Mouse (Mus musculus) liver, embryonic 14.5 days (tissue): ENCODE data around the gene Cnih2. TPM values are rescaled to one million over a fixed set of nuclear protein-coding genes. Genes with fewer than 3 reads are reported as not detected.

Experiments used
- ATAC-seq: fragments of 200-750 bp; cut with Nextera tagmentation; 2 replicates; pipeline ENCODE4 v1.8.0; 2017; ENCODE audit warnings: moderate number of reproducible peaks, mild to moderate bottlenecking, moderate library complexity; ENCODE audit not compliant: insufficient read depth
- DNase-seq, 3 experiments: peaks; one replicate each; pipeline ENCODE4 v3.0.0-alpha.2; 2012 to 2013; ENCODE audit warnings: low read depth in 3 of 3, low spot score in 3 of 3
- H3K27ac ChIP-seq: fragments of 300-500 bp; sonication (generic); 2 replicates; pipeline ENCODE4 v1.5.1; 2014; ENCODE audit warnings: moderate library complexity, mild to moderate bottlenecking, control low read depth, inconsistent platforms
- H3K27me3 ChIP-seq: fragments of 300-500 bp; sonication (generic); 2 replicates; pipeline ENCODE4 v1.6.1; 2014; ENCODE audit warnings: mild to moderate bottlenecking, low read length, moderate library complexity; ENCODE audit not compliant: control insufficient read depth, insufficient read depth
- H3K36me3 ChIP-seq: fragments of 300-500 bp; sonication (generic); replicated peaks from 2 replicates; pipeline ENCODE4 v1.6.1; 2014; ENCODE audit warnings: low read depth; ENCODE audit not compliant: control insufficient read depth, insufficient read depth
- H3K4me1 ChIP-seq, 2 experiments: fragments of 200-500 bp in 1 of 2; fragments of 300-500 bp in 1 of 2; sonication (generic) in 1 of 2; replicated peaks; 2 replicates each; pipeline ENCODE4 v1.6.1; 2012 to 2014; ENCODE audit warnings: antibody characterized with exemption in 1 of 2, inconsistent platforms in 1 of 2, low read length in 1 of 2; ENCODE audit not compliant: control insufficient read depth in 2 of 2, insufficient read depth in 2 of 2
- H3K4me2 ChIP-seq: fragments of 300-500 bp; sonication (generic); 2 replicates; pipeline ENCODE4 v1.6.1; 2014; ENCODE audit warnings: low read depth, mild to moderate bottlenecking, control low read depth, moderate library complexity
- H3K4me3 ChIP-seq, 2 experiments: fragments of 200-500 bp in 1 of 2; fragments of 300-500 bp in 1 of 2; sonication (generic) in 1 of 2; 2 replicates each; pipeline ENCODE4 v1.5.1; 2012 to 2014; ENCODE audit warnings: low read depth in 2 of 2, low read length in 2 of 2, mild to moderate bottlenecking in 2 of 2, control low read depth in 1 of 2, inconsistent platforms in 1 of 2, moderate library complexity in 1 of 2; ENCODE audit not compliant: insufficient read depth in 1 of 2
- H3K9ac ChIP-seq: fragments of 300-500 bp; sonication (generic); replicated peaks from 2 replicates; pipeline ENCODE4 v1.6.1; 2014; ENCODE audit warnings: mild to moderate bottlenecking, control low read depth, moderate library complexity
- H3K9me3 ChIP-seq: fragments of 300-500 bp; sonication (generic); 2 replicates; pipeline ENCODE4 v1.6.1; 2016; ENCODE audit warnings: low read length, mixed read lengths; ENCODE audit not compliant: control insufficient read depth
- CTCF ChIP-seq: IDR thresholded peaks from 2 replicates; pipeline ENCODE4 v1.5.1; 2016; ENCODE audit warnings: antibody characterized with exemption, low read depth, control low read depth
- EP300 ChIP-seq: IDR thresholded peaks from 2 replicates; pipeline ENCODE4 v1.6.1; 2016; ENCODE audit warnings: antibody characterized with exemption, low read depth
- WGBS: fragments of 180-500 bp; shearing (Covaris S2); extraction: QIAGEN DNeasy Blood & Tissue Kit; methylation state at CpG from one replicate; pipeline ENCODE4 v1.1.7; 2014; ENCODE audit not compliant: insufficient replicate concordance; 5-methylcytosine and 5-hydroxymethylcytosine counted together
- polyA plus RNA-seq, 2 experiments: library from polyadenylated mRNA; depleted of rRNA in 1 of 2; stranded (reverse) in 1 of 2; unstranded in 1 of 2; fragments of >200 nt; fragmentation: Nextera tagmentation in 1 of 2; extraction: Ambion mirVana in 1 of 2; gene quantifications; 2 replicates each; pipeline versions ENCODE4 v1.2.1 to v1.2.3; 2012 to 2014

Cnih2 gene
- polyA plus RNA-seq, 2 experiments: 0.50 to 0.63 TPM

- TF ChIP-seq EP300: no peak
- TF ChIP-seq CTCF: no peak
- 50% methylated on average over 16 of the region's 18 CpGs for WGBS
- Histone ChIP-seq H3K4me1 (no peaks in the 10 kb centered on the region), H3K9ac (no peak overlapping the region), H3K9me3 (no peaks in the 10 kb centered on the region), H3K27me3 (peaks cover 66% of the 10 kb centered on the region), H3K27ac (no peak overlapping the region), H3K4me3 (no peak overlapping the region), H3K4me2 (no peak overlapping the region), H3K36me3 (no peaks in the 10 kb centered on the region)
- ATAC-seq: no peak
- no peak for DNase-seq
Measured at GRCm38 (mm10) chr19:5082005-5082404, 16.3 kb downstream of the Cnih2 start.

- no peak for TF ChIP-seq EP300
- TF ChIP-seq CTCF: no peak
- WGBS: 67% methylated on average over 1 of the region's 1 CpGs
- H3K4me3 ChIP-seq: no peak overlapping the region
- no peak overlapping the region for H3K9ac ChIP-seq
- ATAC-seq (no peak), DNase-seq (no peak)
- H3K27ac ChIP-seq: no peak overlapping the region
- peaks cover 44% of the 10 kb centered on the region for H3K27me3 ChIP-seq
- H3K4me2 ChIP-seq: no peak overlapping the region
- H3K36me3 ChIP-seq: no peaks in the 10 kb centered on the region
- H3K9me3 ChIP-seq: no peaks in the 10 kb centered on the region
- H3K4me1 ChIP-seq: no peaks in the 10 kb centered on the region
Measured at GRCm38 (mm10) chr19:5079279-5079678, 19.0 kb downstream of the Cnih2 start.

GRCm38 (mm10) chr19:5073518-5073917 is 24.8 kb downstream of the Cnih2 start:
- DNase-seq (no peak), ATAC-seq (no peak)
- Histone ChIP-seq H3K27ac (no peak overlapping the region), H3K4me3 (no peak overlapping the region), H3K36me3 (no peaks in the 10 kb centered on the region), H3K9me3 (no peaks in the 10 kb centered on the region), H3K27me3 (peaks cover 8% of the 10 kb centered on the region), H3K4me1 (peaks cover 15 to 19% of the 10 kb centered on the region in 2 experiments; a peak in 3 of 4 replicates), H3K9ac (no peak overlapping the region), H3K4me2 (no peak overlapping the region)
- TF ChIP-seq EP300 (no peak), CTCF (no peak)
- 29% methylated on average over 5 of the region's 5 CpGs for WGBS

- Histone ChIP-seq H3K4me2 (peak overlapping the region; percentile 77), H3K9me3 (no peaks in the 10 kb centered on the region), H3K36me3 (no peaks in the 10 kb centered on the region), H3K27ac (no peak overlapping the region), H3K4me3 (peak overlapping the region; percentile 55 to 60), H3K9ac (no peak overlapping the region), H3K4me1 (peaks cover 16 to 22% of the 10 kb centered on the region in 2 experiments), H3K27me3 (peaks cover 13% of the 10 kb centered on the region)
- DNase-seq (peak in 1 of 3 experiments; percentile 47), ATAC-seq (0 out of 2 replicates have a peak, but pooled peaks have one; percentile 34)
- TF ChIP-seq EP300 (no peak), CTCF (peak; percentile 75)
- WGBS: 1% methylated on average over 15 of the region's 15 CpGs
Measured at GRCm38 (mm10) chr19:5073028-5073427, 25.3 kb downstream of the Cnih2 start.

- no peaks in the 10 kb centered on the region for H3K9me3 ChIP-seq
- no peak overlapping the region for H3K27ac ChIP-seq
- TF ChIP-seq CTCF (no peak), EP300 (no peak)
- DNase-seq: no peak
- 3% methylated on average over 20 of the region's 20 CpGs for WGBS
- no peak overlapping the region for H3K9ac ChIP-seq
- peak overlapping the region; percentile 55 to 60 for H3K4me3 ChIP-seq
- peaks cover 16% of the 10 kb centered on the region for H3K27me3 ChIP-seq
- H3K4me2 ChIP-seq: peak overlapping the region; percentile 77
- ATAC-seq: peak; percentile 33; the same call in 1 of the 2 replicates
- H3K4me1 ChIP-seq: peaks cover 21 to 23% of the 10 kb centered on the region in 2 experiments
- H3K36me3 ChIP-seq: no peaks in the 10 kb centered on the region
Measured at GRCm38 (mm10) chr19:5072389-5073019, 25.8 kb downstream of the Cnih2 start.
